Mouse (Mus musculus): ENCODE results near the gene Tubb4a.
A peak's percentile ranks its signal among the peaks of the same experiment; 100 is the strongest.
"Not testable (repeated sequence)": the region's sequence is repeated elsewhere in the genome, so short reads cannot be mapped to it uniquely, and the experiment has no call there.

Gene Tubb4a

GRCm38 (mm10) chr17:57087049-57087832 is at the start of gene Tubb4a:
TSS of gene Tubb4a (minus strand) at chr17:57087782.
- peak; percentile 65 for DNase-seq

GRCm38 (mm10) chr17:57135635-57136034 is 48.1 kb upstream of the Tubb4a start:
- no peak for DNase-seq

GRCm38 (mm10) chr17:57134693-57135092 is 47.1 kb upstream of the Tubb4a start:
- no peak for DNase-seq

- DNase-seq: not testable (repeated sequence)
Observed at GRCm38 (mm10) chr17:57134021-57134420, 46.4 kb upstream of the Tubb4a start.

GRCm38 (mm10) chr17:57131793-57132192 is 44.2 kb upstream of the Tubb4a start:
- DNase-seq: no peak

GRCm38 (mm10) chr17:57125853-57126622 is 38.5 kb upstream of the Tubb4a start:
- DNase-seq: no peak

GRCm38 (mm10) chr17:57124792-57125191 is 37.2 kb upstream of the Tubb4a start:
- no peak for DNase-seq

GRCm38 (mm10) chr17:57123192-57124118 is 35.9 kb upstream of the Tubb4a start:
- no peak for DNase-seq

- DNase-seq: no peak
Observed at GRCm38 (mm10) chr17:57121856-57122255, 34.3 kb upstream of the Tubb4a start.

- DNase-seq: peak; percentile 71
Observed at GRCm38 (mm10) chr17:57118524-57119349, 31.2 kb upstream of the Tubb4a start.

- DNase-seq: no peak
Observed at GRCm38 (mm10) chr17:57116801-57117200, 29.2 kb upstream of the Tubb4a start.

GRCm38 (mm10) chr17:57112768-57113474 is 25.3 kb upstream of the Tubb4a start:
- no peak for DNase-seq

- no peak for DNase-seq
Observed at GRCm38 (mm10) chr17:57110005-57110404, 22.4 kb upstream of the Tubb4a start.

- no peak for DNase-seq
Observed at GRCm38 (mm10) chr17:57108666-57109171, 21.1 kb upstream of the Tubb4a start.

GRCm38 (mm10) chr17:57108040-57108665 is 20.6 kb upstream of the Tubb4a start:
- no peak for DNase-seq

- DNase-seq: no peak
Observed at GRCm38 (mm10) chr17:57107064-57107463, 19.5 kb upstream of the Tubb4a start.

GRCm38 (mm10) chr17:57106035-57106368 is 18.4 kb upstream of the Tubb4a start:
- DNase-seq: no peak

- peak; percentile 78 for DNase-seq
Observed at GRCm38 (mm10) chr17:57105181-57106034, 17.8 kb upstream of the Tubb4a start, which contains the start of gene Tnfsf9. TSS of gene Tnfsf9 (plus strand) at chr17:57105325.

GRCm38 (mm10) chr17:57104496-57104895 is 16.9 kb upstream of the Tubb4a start:
- no peak for DNase-seq

GRCm38 (mm10) chr17:57102276-57102675 is 14.7 kb upstream of the Tubb4a start:
- DNase-seq: no peak
